Mouse (Mus musculus) E14TG2a.4 (cell line): ENCODE measurements around the gene Slc26a8.

Experiments used
- CTCF ChIP-seq: conservative IDR thresholded peaks from 2 replicates; pipeline ENCODE4 v1.5.1; 2014; ENCODE audit warnings: low read length
- NANOG ChIP-seq: IDR thresholded peaks from 2 replicates; pipeline ENCODE4 v1.6.1; 2014; ENCODE audit warnings: borderline replicate concordance, low read length, mixed read lengths
- POU5F1 ChIP-seq: IDR thresholded peaks from 2 replicates; pipeline ENCODE4 v1.6.1; 2014; ENCODE audit warnings: low read length, borderline replicate concordance

DNA sequence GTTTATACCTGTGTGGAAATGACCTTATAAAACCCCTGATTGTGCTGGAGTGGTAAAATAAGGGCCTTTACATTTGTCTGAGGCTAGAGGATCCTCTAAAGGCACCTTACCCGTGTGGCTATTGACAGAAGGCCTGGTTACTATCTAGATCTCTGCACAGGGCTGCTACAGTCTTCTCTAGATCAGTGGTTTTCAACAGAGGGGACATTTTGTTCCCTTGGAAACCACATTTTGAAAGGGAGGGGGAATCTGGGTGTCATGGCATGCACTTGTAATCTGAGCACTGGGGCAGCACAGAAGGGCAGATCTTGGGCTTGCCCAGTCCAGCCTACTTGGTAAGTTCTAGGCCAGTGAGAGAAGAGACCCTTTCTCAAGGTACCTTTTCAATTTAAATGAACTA, 16.7 kb upstream of the Slc26a8 start:
- TF ChIP-seq CTCF (no peak), POU5F1 (no peak), NANOG (no peak)
